Comparison of ENCODE assay signal across 9 mouse cellular contexts in the genomic region with DNA sequence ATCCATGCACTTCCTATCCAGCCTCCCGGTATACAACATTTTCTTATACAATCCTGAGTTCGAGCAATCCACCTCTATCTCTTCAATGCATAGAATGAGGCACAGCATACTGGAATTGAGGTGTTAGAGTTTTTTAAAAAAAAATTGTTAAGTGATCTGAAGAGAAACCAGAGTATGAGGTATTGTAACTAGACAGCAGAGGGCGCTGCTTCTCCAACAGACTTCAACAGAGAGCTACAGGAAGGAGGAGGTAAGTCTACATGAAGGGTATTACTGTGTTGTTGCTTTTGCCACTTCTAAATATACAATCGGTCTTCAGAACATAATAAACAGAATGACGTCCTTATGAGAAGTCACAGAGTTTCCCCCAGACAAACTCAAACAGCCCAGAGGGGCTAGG.
DNase-seq lines count a peak whose midpoint lies in the region; ATAC-seq lines count a peak whose summit lies in the region.
"Had no signal": no experiment of that assay in that cellular context is flagged by ENCODE, and none has a peak within 500 bp of the region (broad histone marks: within the 10 kb centered on the region; RNA-seq: fewer than 3 reads in every experiment).

No protein-coding gene starts in this region.

- intact Hi-C loops in left cerebral cortex, postnatal 10 days (cut with DNase I), result loop anchor here (5.0 kb wide), 2 partner anchors 48 to 362 kb away; no protein-coding TSS in a partner anchor

- peak; percentile 16 for DNase-seq in adrenal gland, postnatal 10 days
- DNase-seq in adrenal gland, postnatal 25 days, result no peak
- DNase-seq in left cerebral cortex, postnatal 10 days (ENCODE audit: extremely low spot score in 1 of 2, low spot score in 2 of 2), result peak; percentile 50 to 64
- DNase-seq in left cerebral cortex, adult 8-10 months (ENCODE audit: low spot score in 2 of 2), result no peak
- DNase-seq in c-Kit-positive CD71-negative TER-119-negative erythroid progenitor cells, embryonic 14.5 days (ENCODE audit: low read depth), result peak; percentile 23
- DNase-seq in lung, postnatal 10 days, result peak; percentile 55
- no peak for DNase-seq in urinary bladder, postnatal 10 days (ENCODE audit: low spot score)
- DNase-seq: liver, embryonic 13.5 days had no signal

- no peak for ATAC-seq in frontal cortex, adult (ENCODE audit: low TSS enrichment)

Comparison
In these comparisons a context has a peak if more than half of its experiments do, and no peak if none do; other contexts are left out.
1. DNase-seq: peak in adrenal gland, postnatal 10 days (single experiment), left cerebral cortex, postnatal 10 days (2 of 2), c-Kit-positive CD71-negative TER-119-negative erythroid progenitor cells, embryonic 14.5 days (single experiment) and lung, postnatal 10 days (single experiment); none in adrenal gland, postnatal 25 days (single experiment), left cerebral cortex, adult 8-10 months (0 of 2) and urinary bladder, postnatal 10 days (single experiment).